Mouse (Mus musculus): ENCODE measurements at regions not wholly inside any gene's neighbourhood (a gene's known extent, or its start where the extent isn't known, plus 50 kb on each side); places are given as distances from the start of the nearest gene placed in this dataset.
A peak's percentile ranks its signal among the peaks of the same experiment; 100 is the strongest.

DNA sequence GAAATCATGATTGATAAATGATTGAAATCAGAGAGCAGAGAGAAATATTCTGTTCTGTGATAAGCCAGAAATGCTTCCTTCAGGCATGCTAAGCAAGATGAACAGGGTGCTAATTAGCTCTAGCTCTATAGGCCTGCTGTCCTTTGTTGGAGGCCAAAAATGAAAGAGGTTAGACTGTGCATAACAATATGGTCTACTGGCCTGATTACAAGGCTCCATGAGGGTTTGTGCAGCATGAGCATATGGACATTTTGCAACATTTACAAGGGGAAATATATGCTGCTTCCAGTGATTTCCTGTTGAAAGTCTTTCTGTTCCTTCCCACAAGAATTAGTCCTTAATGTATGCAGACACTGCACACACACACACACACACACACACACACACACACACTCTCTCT lies 114.3 kb downstream of the Ldoc1 start:
- DNase-seq: peak; percentile 55 to 58

DNA sequence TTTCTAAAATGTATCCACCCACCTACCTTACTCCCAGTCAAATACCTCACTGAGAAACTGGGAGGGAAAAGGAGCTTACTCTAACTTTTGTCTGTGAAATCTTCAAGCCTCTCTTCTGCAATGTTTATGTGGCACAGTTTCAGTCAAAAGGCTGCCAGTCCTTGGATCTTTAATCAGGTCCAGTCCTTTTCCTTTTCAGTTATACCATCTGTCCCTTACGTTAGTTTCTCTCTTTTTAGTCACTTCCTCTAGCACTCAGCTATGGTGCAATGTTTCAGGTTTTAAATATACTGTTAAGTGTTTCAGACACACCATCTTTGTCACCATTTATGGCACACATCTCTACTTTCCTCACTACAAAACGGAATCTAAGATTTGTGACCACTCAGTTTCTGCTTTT lies 115.0 kb downstream of the Ldoc1 start:
- peak; percentile 11 to 28 for DNase-seq
